Mouse (Mus musculus): ENCODE results near the gene Chrnd.

DNA sequence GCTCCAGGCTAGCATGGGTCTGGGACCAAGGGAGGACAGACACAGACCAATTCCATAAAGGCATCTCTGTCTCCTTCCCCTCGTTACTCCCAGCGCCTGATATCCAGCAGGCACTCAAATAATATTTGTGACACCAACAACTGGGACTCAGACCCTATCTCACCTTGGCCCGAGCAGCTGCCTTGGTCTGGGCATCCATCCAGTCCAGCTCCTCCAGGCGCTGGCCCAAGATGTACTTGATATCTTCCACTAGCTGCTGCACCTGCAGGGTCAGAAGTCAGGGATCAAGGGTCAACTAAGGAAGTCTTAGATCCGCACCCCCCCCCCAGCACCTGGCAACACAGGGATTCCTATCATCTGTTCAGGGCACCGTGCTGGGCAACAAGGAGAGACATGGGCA, 39.1 kb upstream of the Chrnd start:
- TF ChIP-seq CTCF (conservative IDR thresholded peaks at IDR 0.05; ENCODE audit: low read length) (no peak), POU5F1 (IDR thresholded peaks at IDR 0.05; ENCODE audit: borderline replicate concordance, low read length) (no peak), NANOG (IDR thresholded peaks at IDR 0.05; ENCODE audit: borderline replicate concordance, low read length) (no peak)
